Mouse (Mus musculus) cerebellum, adult 2 months (tissue): ENCODE measurements at regions not wholly inside any gene's neighbourhood (a gene's known extent, or its start where the extent isn't known, plus 50 kb on each side); places are given as distances from the start of the nearest gene placed in this dataset.

Experiments
- CTCF ChIP-seq: fragments of 200-500 bp; IDR thresholded peaks from 2 replicates; pipeline ENCODE4 v1.5.1; 2011; ENCODE audit warnings: low read depth, mild to moderate bottlenecking, control low read depth, low read length, moderate library complexity, borderline replicate concordance; ENCODE audit not compliant: insufficient read depth
- POLR2A ChIP-seq: fragments of 200-500 bp; IDR thresholded peaks from 2 replicates; pipeline ENCODE4 v1.6.1; 2011; ENCODE audit warnings: low read length, control low read depth, borderline replicate concordance; ENCODE audit not compliant: insufficient read depth

DNA sequence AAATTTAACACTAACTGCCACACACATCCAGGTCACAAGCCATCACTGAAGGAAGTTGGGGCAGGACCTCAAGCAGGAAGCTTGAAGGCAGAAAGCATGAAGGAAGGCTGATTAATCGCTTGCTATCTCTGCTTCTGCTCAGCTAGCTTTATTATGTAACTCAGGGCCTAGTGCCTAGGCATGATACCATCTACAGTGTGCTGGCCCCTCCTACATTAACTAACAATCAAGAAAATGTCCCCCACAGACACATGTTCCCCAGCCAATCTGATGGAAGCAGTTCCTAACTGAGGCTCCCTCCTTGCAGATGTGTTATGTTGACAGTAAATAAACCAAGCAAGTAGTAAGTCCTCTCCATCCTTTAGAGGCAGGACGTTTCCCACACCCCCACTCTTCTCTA is 186.6 kb downstream of the Pfkfb3 start:
- TF ChIP-seq POLR2A (no peak), CTCF (no peak)
